ENCODE assay signal across 12 mouse cellular contexts in genomic region chr2:179659254-179659653, GRCm38 (mm10).
"Had no signal": no experiment of that assay in that cellular context is flagged by ENCODE, and none has a peak within 500 bp of the region (broad histone marks: within the 10 kb centered on the region; RNA-seq: fewer than 3 reads in every experiment).

No protein-coding gene starts in this region.

- DNase-seq: lung, adult 18-20 months; lung, embryonic 14.5 days; lung, postnatal 10 days; lung, postnatal 4 days; right cerebral cortex, postnatal 14 days; thymus, adult 2 months; thymus, postnatal 25 days; thymus, postnatal 4 days had no signal

- H3K36me3 ChIP-seq: midbrain, embryonic 13.5 days; midbrain, embryonic 15.5 days; neural tube, embryonic 12.5 days; stomach, embryonic 15.5 days had no signal

- H3K4me1 ChIP-seq: stomach, embryonic 15.5 days had no signal

- ATAC-seq: midbrain, embryonic 13.5 days; midbrain, embryonic 15.5 days had no signal

- H3K9me3 ChIP-seq: midbrain, embryonic 13.5 days; midbrain, embryonic 15.5 days; neural tube, embryonic 12.5 days; stomach, embryonic 15.5 days had no signal

- H3K4me3 ChIP-seq: midbrain, embryonic 13.5 days; midbrain, embryonic 15.5 days; neural tube, embryonic 12.5 days; stomach, embryonic 15.5 days had no signal
